Mouse (Mus musculus) thymus, adult 2 months (tissue): Measurements from ENCODE around the gene Tdo2.

Experiments used
- CTCF ChIP-seq: fragments of 200-500 bp; IDR thresholded peaks from 2 replicates; pipeline ENCODE4 v1.5.1; 2012; ENCODE audit warnings: mild to moderate bottlenecking, control low read depth, low read length, moderate library complexity, borderline replicate concordance; ENCODE audit not compliant: control insufficient read depth, poor library complexity, insufficient read depth; ENCODE audit errors: extremely low read depth
- POLR2A ChIP-seq: fragments of 200-500 bp; IDR thresholded peaks from 2 replicates; pipeline ENCODE4 v1.6.1; 2012; ENCODE audit warnings: mild to moderate bottlenecking, low read length, control low read depth, moderate library complexity; ENCODE audit not compliant: control insufficient read depth, poor library complexity, insufficient read depth; ENCODE audit errors: extremely low read depth

- TF ChIP-seq CTCF (peak; percentile 61), POLR2A (peak; percentile 54; the same call in 1 of the 2 replicates)
Measured at GRCm38 (mm10) chr3:81932141-81933101, 43.6 kb downstream of the Tdo2 start, which contains the start of gene Ctso.
